Comparison of ENCODE assay signal across 8 mouse cellular contexts in genomic region chr2:30236426-30237198, GRCm38 (mm10). TPM values are rescaled to one million over a fixed set of nuclear protein-coding genes. Genes with fewer than 3 reads are reported as not detected.
DNase-seq lines count a peak whose midpoint lies in the region; ATAC-seq and TF ChIP-seq lines count a peak whose summit lies in the region.

No protein-coding gene starts in this region.

- intact Hi-C loops in heart, postnatal 14 days (cut with DNase I) = loop anchor here (1.0 kb wide), 2 partner anchors 31 to 34 kb away; partner anchors contain the start of gene Kyat1

- H3K4me3 ChIP-seq in heart, embryonic 13.5 days = peak overlapping the region; percentile 86
- H3K4me3 ChIP-seq in G1E (ENCODE audit: low read depth, low read length) = peak overlapping the region; percentile 90
- peak overlapping the region; percentile 81 for H3K4me3 ChIP-seq in forebrain, embryonic 13.5 days
- peak overlapping the region; percentile 94 for H3K4me3 ChIP-seq in liver, embryonic 12.5 days

- no peaks in the 10 kb centered on the region; the same call in 1 of the 2 replicates for H3K9me3 ChIP-seq in heart, embryonic 13.5 days
- peaks cover 14% of the 10 kb centered on the region for H3K9me3 ChIP-seq in G1E (replicated peaks)
- no peaks in the 10 kb centered on the region for H3K9me3 ChIP-seq in forebrain, embryonic 13.5 days (replicated peaks)
- peaks cover 18% of the 10 kb centered on the region for H3K9me3 ChIP-seq in liver, embryonic 12.5 days (replicated peaks)

- peaks cover 45% of the 10 kb centered on the region for H3K4me1 ChIP-seq in heart, embryonic 13.5 days
- H3K4me1 ChIP-seq in G1E (ENCODE audit: insufficient read depth, low read depth, low read length) = peaks cover 39% of the 10 kb centered on the region
- H3K4me1 ChIP-seq in forebrain, embryonic 13.5 days = peaks cover 29% of the 10 kb centered on the region
- peaks cover 47% of the 10 kb centered on the region for H3K4me1 ChIP-seq in liver, embryonic 12.5 days

- H3K4me2 ChIP-seq in heart, embryonic 13.5 days = peak overlapping the region; percentile 91
- peak overlapping the region; percentile 77 for H3K4me2 ChIP-seq in forebrain, embryonic 13.5 days
- H3K4me2 ChIP-seq in liver, embryonic 12.5 days = peak overlapping the region; percentile 94

- no peak for DNase-seq in heart, postnatal 14 days
- DNase-seq in G1E (ENCODE audit: low spot score) = no peak
- DNase-seq in thymus, postnatal 36 days = no peak
- no peak for DNase-seq in layer of hippocampus, postnatal 25 days (ENCODE audit: extremely low spot score in 1 of 2, low spot score in 1 of 2)
- DNase-seq in gastrocnemius, postnatal 10 days = no peak

- no peaks in the 10 kb centered on the region for H3K27me3 ChIP-seq in heart, embryonic 13.5 days (replicated peaks)
- no peaks in the 10 kb centered on the region for H3K27me3 ChIP-seq in G1E (ENCODE audit: insufficient read depth, low read length)
- H3K27me3 ChIP-seq in forebrain, embryonic 13.5 days = no peaks in the 10 kb centered on the region
- H3K27me3 ChIP-seq in liver, embryonic 12.5 days (replicated peaks) = no peaks in the 10 kb centered on the region

- ATAC-seq in heart, embryonic 13.5 days (ENCODE audit: extremely low read depth, insufficient number of reproducible peaks, low FRiP score, low TSS enrichment) = no peak
- ATAC-seq in G1E (ENCODE audit: extremely low read depth, insufficient number of reproducible peaks, low FRiP score, poor library complexity, severe bottlenecking) = no peak
- 0 out of 2 replicates have a peak, but pooled peaks have one; percentile 2 for ATAC-seq in forebrain, embryonic 13.5 days
- no peak for ATAC-seq in liver, embryonic 12.5 days

- TF ChIP-seq CTCF in G1E (IDR thresholded peaks at IDR 0.05; ENCODE audit: low read depth, low read length) = no peak

- peak overlapping the region; percentile 96 for H3K9ac ChIP-seq in heart, embryonic 13.5 days
- peak overlapping the region; percentile 67 for H3K9ac ChIP-seq in forebrain, embryonic 13.5 days
- peak overlapping the region; percentile 97 for H3K9ac ChIP-seq in liver, embryonic 12.5 days

- WGBS in heart, embryonic 13.5 days = 3% methylated on average over 18 of the region's 18 CpGs
- WGBS in forebrain, embryonic 13.5 days = 4% methylated on average over 18 of the region's 18 CpGs
- WGBS in liver, embryonic 12.5 days (ENCODE audit: insufficient replicate concordance) = 5% methylated on average over 18 of the region's 18 CpGs

- H3K36me3 ChIP-seq in heart, embryonic 13.5 days = peaks cover 13% of the 10 kb centered on the region
- H3K36me3 ChIP-seq in G1E (replicated peaks) = peaks cover 28% of the 10 kb centered on the region
- H3K36me3 ChIP-seq in forebrain, embryonic 13.5 days (ENCODE audit: poor library complexity, severe bottlenecking) = peaks cover 20% of the 10 kb centered on the region
- peaks cover 18% of the 10 kb centered on the region for H3K36me3 ChIP-seq in liver, embryonic 12.5 days

- peak overlapping the region; percentile 96 for H3K27ac ChIP-seq in heart, embryonic 13.5 days (replicated peaks)
- H3K27ac ChIP-seq in forebrain, embryonic 13.5 days = peak overlapping the region; percentile 26; the same call in 1 of the 2 replicates
- H3K27ac ChIP-seq in liver, embryonic 12.5 days = peak overlapping the region; percentile 91

RNA-seq across cellular contexts. Expression of gene Lrrc8a, which starts 0.9 kb away (rescaled TPM):
- 39.6 and 41.9 TPM in 2 replicates for polyA plus RNA-seq in heart, embryonic 13.5 days (2015; fragmentation: Nextera tagmentation; extraction: Ambion mirVana)
- total RNA-seq in heart, postnatal 14 days (2021) = 10 to 100 TPM; 90.1 to 90.5 TPM
- total RNA-seq in G1E (2014; fragmentation: Nextera tagmentation) = 21.7 and 22.4 TPM in 2 replicates
- total RNA-seq in G1E (2017) = 6.7 and 7.4 TPM in 2 replicates
- 3.3 and 5.0 TPM in 2 replicates for polyA plus RNA-seq in G1E (2012)
- polyA plus RNA-seq in forebrain, embryonic 13.5 days (2015; fragmentation: Nextera tagmentation; extraction: Ambion mirVana) = 57.9 and 58.3 TPM in 2 replicates
- 12.8 and 13.9 TPM in 2 replicates for polyA plus RNA-seq in liver, embryonic 12.5 days (2016; fragmentation: Nextera tagmentation; extraction: Ambion mirVana)
- total RNA-seq in layer of hippocampus, postnatal 25 days (2021) = 10 to 100 TPM; 57.1 to 60.7 TPM
- total RNA-seq in gastrocnemius, postnatal 10 days (2021) = 10 to 100 TPM; 21.2 to 22.1 TPM

RNA-seq across cellular contexts. Expression of gene Gm28035, which starts 3.8 kb away (rescaled TPM):
- polyA plus RNA-seq in heart, embryonic 13.5 days (2015; fragmentation: Nextera tagmentation; extraction: Ambion mirVana) = 0.19 and 0.27 TPM in 2 replicates
- 1 to 10 TPM; 4.1 to 4.6 TPM for total RNA-seq in heart, postnatal 14 days (2021)
- total RNA-seq in G1E (2014; fragmentation: Nextera tagmentation) (1.8 and 2.6 TPM in 2 replicates), G1E (2017) (0.12 TPM in 1 of 2 replicates, not detected in the other)
- polyA plus RNA-seq in G1E (2012) = 3.3 and 4.2 TPM in 2 replicates
- polyA plus RNA-seq in forebrain, embryonic 13.5 days (2015; fragmentation: Nextera tagmentation; extraction: Ambion mirVana) = 0.21 and 0.36 TPM in 2 replicates
- polyA plus RNA-seq in liver, embryonic 12.5 days (2016; fragmentation: Nextera tagmentation; extraction: Ambion mirVana) = 0.11 and 0.12 TPM in 2 replicates
- total RNA-seq in layer of hippocampus, postnatal 25 days (2021) = 1 to 10 TPM; 6.1 to 7.4 TPM
- under 1 TPM; 0.42 to 0.86 TPM for total RNA-seq in gastrocnemius, postnatal 10 days (2021)

RNA-seq across cellular contexts. Expression of gene Phyhd1, which starts 29.4 kb away (rescaled TPM):
- polyA plus RNA-seq in heart, embryonic 13.5 days (2015; fragmentation: Nextera tagmentation; extraction: Ambion mirVana) = 7.0 and 8.2 TPM in 2 replicates
- total RNA-seq in heart, postnatal 14 days (2021) = 10 to 100 TPM; 50.1 to 66.9 TPM
- total RNA-seq in G1E (2014; fragmentation: Nextera tagmentation) (24.6 and 27.5 TPM in 2 replicates), G1E (2017) (0.66 and 0.93 TPM in 2 replicates)
- 1.4 and 1.8 TPM in 2 replicates for polyA plus RNA-seq in G1E (2012)
- polyA plus RNA-seq in forebrain, embryonic 13.5 days (2015; fragmentation: Nextera tagmentation; extraction: Ambion mirVana) = 5.3 and 6.8 TPM in 2 replicates
- polyA plus RNA-seq in liver, embryonic 12.5 days (2016; fragmentation: Nextera tagmentation; extraction: Ambion mirVana) = 6.9 and 7.4 TPM in 2 replicates
- 10 to 100 TPM; 18.6 to 24.8 TPM for total RNA-seq in layer of hippocampus, postnatal 25 days (2021)
- 10 to 100 TPM; 11.3 to 12.4 TPM for total RNA-seq in gastrocnemius, postnatal 10 days (2021)

RNA-seq across cellular contexts. Expression of gene Kyat1, which starts 31.0 kb away (rescaled TPM):
- polyA plus RNA-seq in heart, embryonic 13.5 days (2015; fragmentation: Nextera tagmentation; extraction: Ambion mirVana) = 16.3 and 17.2 TPM in 2 replicates
- 10 to 100 TPM; 48.4 to 49.2 TPM for total RNA-seq in heart, postnatal 14 days (2021)
- 10.6 and 12.3 TPM in 2 replicates for total RNA-seq in G1E (2014; fragmentation: Nextera tagmentation)
- 10.0 and 12.3 TPM in 2 replicates for total RNA-seq in G1E (2017)
- polyA plus RNA-seq in G1E (2012) = 4.7 and 13.7 TPM in 2 replicates
- 11.6 and 12.4 TPM in 2 replicates for polyA plus RNA-seq in forebrain, embryonic 13.5 days (2015; fragmentation: Nextera tagmentation; extraction: Ambion mirVana)
- polyA plus RNA-seq in liver, embryonic 12.5 days (2016; fragmentation: Nextera tagmentation; extraction: Ambion mirVana) = 11.3 and 11.4 TPM in 2 replicates
- total RNA-seq in layer of hippocampus, postnatal 25 days (2021) = 10 to 100 TPM; 17.1 to 18.4 TPM
- 10 to 100 TPM; 13.6 to 16.0 TPM for total RNA-seq in gastrocnemius, postnatal 10 days (2021)

RNA-seq across cellular contexts. Expression of gene Gm28038, which starts 44.2 kb away (rescaled TPM):
- not detected in 2 replicates for polyA plus RNA-seq in heart, embryonic 13.5 days (2015; fragmentation: Nextera tagmentation; extraction: Ambion mirVana)
- total RNA-seq in heart, postnatal 14 days (2021) = 1 to 10 TPM in 1 of 2 experiments, not detected in 1; 2.2 TPM
- total RNA-seq in G1E (2014; fragmentation: Nextera tagmentation) (not detected in 2 replicates), G1E (2017) (not detected in 2 replicates)
- polyA plus RNA-seq in G1E (2012) = not detected in 2 replicates
- polyA plus RNA-seq in forebrain, embryonic 13.5 days (2015; fragmentation: Nextera tagmentation; extraction: Ambion mirVana) = not detected in 2 replicates
- polyA plus RNA-seq in liver, embryonic 12.5 days (2016; fragmentation: Nextera tagmentation; extraction: Ambion mirVana) = not detected in 2 replicates
- not detected for total RNA-seq in layer of hippocampus, postnatal 25 days (2021)
- total RNA-seq in gastrocnemius, postnatal 10 days (2021) = not detected

Comparison
In these comparisons a context has a peak if more than half of its experiments do, and no peak if none do; other contexts are left out.
1. H3K27ac ChIP-seq: peak in every context shown above with its lines; median percentile 96 in heart, embryonic 13.5 days; 91 in liver, embryonic 12.5 days; 26 in forebrain, embryonic 13.5 days.